Mouse (Mus musculus) midbrain, embryonic 13.5 days (tissue): ENCODE data around the gene Wdr25. TPM values are rescaled to one million over a fixed set of nuclear protein-coding genes. Genes with fewer than 3 reads are reported as not detected.

Experiments
- ATAC-seq: fragments of 200-750 bp; cut with Nextera tagmentation; 2 replicates; pipeline ENCODE4 v1.8.0; 2017; ENCODE audit warnings: mild to moderate bottlenecking, moderate TSS enrichment, moderate library complexity
- H3K27ac ChIP-seq: fragments of 300-500 bp; sonication (generic); 2 replicates; pipeline ENCODE4 v1.5.1; 2015; ENCODE audit warnings: inconsistent platforms, mild to moderate bottlenecking, moderate library complexity
- H3K27me3 ChIP-seq: fragments of 300-500 bp; sonication (generic); 2 replicates; pipeline ENCODE4 v1.6.1; 2015; ENCODE audit warnings: mild to moderate bottlenecking, inconsistent platforms
- H3K36me3 ChIP-seq: fragments of 300-500 bp; sonication (generic); 2 replicates; pipeline ENCODE4 v1.6.1; 2015; ENCODE audit warnings: mild to moderate bottlenecking, inconsistent platforms
- H3K4me1 ChIP-seq: fragments of 300-500 bp; sonication (generic); replicated peaks from 2 replicates; pipeline ENCODE4 v1.6.1; 2015; ENCODE audit warnings: inconsistent platforms
- H3K4me2 ChIP-seq: fragments of 300-500 bp; sonication (generic); replicated peaks from 2 replicates; pipeline ENCODE4 v1.6.1; 2015; ENCODE audit warnings: moderate library complexity, mild to moderate bottlenecking, inconsistent platforms
- H3K4me3 ChIP-seq: fragments of 300-500 bp; sonication (generic); replicated peaks from 2 replicates; pipeline ENCODE4 v1.5.1; 2015; ENCODE audit warnings: mild to moderate bottlenecking, inconsistent platforms
- H3K9ac ChIP-seq: fragments of 300-500 bp; sonication (generic); replicated peaks from 2 replicates; pipeline ENCODE4 v1.6.1; 2015; ENCODE audit warnings: mild to moderate bottlenecking, inconsistent platforms
- H3K9me3 ChIP-seq: fragments of 300-500 bp; sonication (generic); 2 replicates; pipeline ENCODE4 v1.6.1; 2016; ENCODE audit warnings: mild to moderate bottlenecking, inconsistent platforms
- WGBS: fragments of 180-500 bp; shearing (Covaris S2); methylation state at CpG from one replicate; pipeline ENCODE4 v1.1.7; 2015; 5-methylcytosine and 5-hydroxymethylcytosine counted together
- polyA plus RNA-seq: library from polyadenylated mRNA; unstranded; fragments of >200 nt; fragmentation: Nextera tagmentation; extraction: Ambion mirVana; gene quantifications from 2 replicates; pipeline ENCODE4 v1.2.1, GENCODE M21; 2015

Gene Wdr25
- polyA plus RNA-seq, 1 experiment from 2014 or later, result 9.1 TPM

DNA sequence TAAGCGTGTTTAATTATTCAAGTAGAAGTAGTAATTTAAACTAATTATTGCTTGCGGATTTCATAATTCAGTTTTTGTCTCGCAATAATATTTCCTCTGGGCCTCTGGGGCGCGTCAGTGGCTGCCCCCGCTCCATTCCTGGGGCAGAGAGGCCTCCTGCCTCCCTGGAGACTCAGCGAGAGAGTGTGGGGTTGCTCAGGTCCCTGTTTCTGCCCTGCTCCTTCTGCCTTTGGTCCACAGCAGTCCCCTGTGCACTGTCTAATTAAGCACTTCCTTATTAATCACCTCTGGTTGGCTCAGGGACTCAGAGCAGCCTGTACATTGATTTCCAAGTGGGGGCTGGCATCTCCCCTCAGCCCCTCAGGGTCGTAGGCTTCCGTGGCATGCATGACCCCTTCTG, 24.1 kb downstream of the Wdr25 start:
- Histone ChIP-seq H3K9me3 (no peaks in the 10 kb centered on the region), H3K9ac (no peak overlapping the region), H3K27me3 (peaks cover 11% of the 10 kb centered on the region), H3K4me1 (peaks cover 66% of the 10 kb centered on the region), H3K27ac (peak overlapping the region; percentile 58), H3K4me3 (no peak overlapping the region), H3K4me2 (no peak overlapping the region), H3K36me3 (no peaks in the 10 kb centered on the region)
- 32% methylated on average over 9 of the region's 9 CpGs for whole genome bisulfite sequencing
- peak; percentile 7 for ATAC-seq

DNA sequence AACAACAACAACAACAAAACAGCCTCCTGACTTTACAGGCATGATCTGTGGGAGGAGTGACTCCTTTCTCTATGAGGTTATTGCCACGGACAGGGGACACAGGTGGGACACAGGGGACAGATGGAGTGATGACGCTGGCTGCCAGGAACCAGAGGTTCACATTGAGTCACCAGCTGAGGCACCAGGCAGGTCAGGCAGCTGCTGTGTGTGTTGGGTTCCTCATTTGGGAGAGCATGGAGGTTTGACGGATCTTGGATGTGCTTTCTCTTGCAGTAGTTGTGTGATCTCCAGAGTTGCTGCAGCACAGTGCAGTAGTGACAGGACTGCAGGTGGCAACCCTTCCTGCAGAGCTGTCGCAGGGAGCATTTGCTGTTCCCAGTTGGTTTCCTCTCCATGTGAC, 25.3 kb downstream of the Wdr25 start:
- Histone ChIP-seq H3K36me3 (no peaks in the 10 kb centered on the region), H3K4me1 (peaks cover 54% of the 10 kb centered on the region), H3K27me3 (peaks cover 11% of the 10 kb centered on the region), H3K27ac (no peak overlapping the region), H3K4me2 (no peak overlapping the region), H3K9me3 (no peaks in the 10 kb centered on the region), H3K9ac (no peak overlapping the region), H3K4me3 (no peak overlapping the region)
- WGBS, result 62% methylated on average over 4 of the region's 4 CpGs
- no peak for ATAC-seq

DNA sequence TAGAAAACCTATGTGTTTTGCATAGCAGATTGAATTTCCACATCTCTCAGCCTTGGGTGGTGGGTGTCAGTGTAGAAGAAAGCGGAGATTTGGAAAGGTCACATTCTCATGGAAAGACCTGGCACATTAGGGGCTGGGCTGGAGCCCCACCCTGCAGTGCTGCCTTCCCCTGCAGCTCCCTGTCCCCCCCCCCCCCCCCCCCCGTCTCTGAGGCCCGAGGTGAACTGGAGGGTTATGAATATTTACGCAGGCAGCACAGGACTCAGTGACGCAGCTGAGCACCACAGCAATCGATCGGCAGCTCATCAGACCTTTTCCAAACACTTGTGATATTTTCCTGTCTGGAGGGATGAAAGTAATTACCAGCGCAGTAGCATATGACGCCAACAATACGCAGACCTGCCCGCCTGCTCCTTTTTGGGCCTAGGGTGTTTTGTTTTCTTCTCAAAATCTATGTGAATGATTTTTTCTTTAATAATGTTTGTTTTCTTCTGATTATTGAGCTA, 33.2 kb downstream of the Wdr25 start:
- peak overlapping the region; percentile 63 for H3K27ac ChIP-seq
- ATAC-seq, result 0 out of 2 replicates have a peak, but pooled peaks have one; percentile 32
- no peaks in the 10 kb centered on the region for H3K36me3 ChIP-seq
- no peak overlapping the region for H3K4me2 ChIP-seq
- no peak overlapping the region for H3K9ac ChIP-seq
- no peaks in the 10 kb centered on the region for H3K9me3 ChIP-seq
- H3K4me1 ChIP-seq, result peaks cover 32% of the 10 kb centered on the region
- no peaks in the 10 kb centered on the region for H3K27me3 ChIP-seq
- H3K4me3 ChIP-seq, result no peak overlapping the region
- WGBS, result 40% methylated on average over 9 of the region's 11 CpGs

DNA sequence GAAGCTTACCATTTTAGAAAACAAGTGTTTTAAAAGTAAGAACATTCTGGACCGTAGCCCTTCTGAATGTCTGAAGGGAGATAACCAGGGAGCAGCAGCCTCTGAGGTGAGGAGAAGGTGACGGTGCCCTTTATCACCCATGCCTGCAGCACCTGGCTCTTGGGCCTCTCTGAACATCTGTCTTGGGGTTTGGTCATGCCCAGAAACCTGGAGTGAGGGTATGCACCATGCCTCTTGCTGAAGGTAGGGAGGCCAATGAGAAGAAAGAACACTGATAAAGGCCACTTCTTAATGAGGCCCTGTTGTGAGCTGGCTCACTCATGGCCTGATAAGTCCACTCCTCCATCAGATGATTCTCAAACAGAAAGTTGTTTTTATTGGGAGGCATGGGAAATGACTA, 34.8 kb downstream of the Wdr25 start:
- Histone ChIP-seq H3K36me3 (no peaks in the 10 kb centered on the region), H3K9me3 (no peaks in the 10 kb centered on the region), H3K27ac (no peak overlapping the region), H3K4me2 (no peak overlapping the region), H3K4me3 (no peak overlapping the region), H3K27me3 (no peaks in the 10 kb centered on the region), H3K9ac (no peak overlapping the region), H3K4me1 (peaks cover 42% of the 10 kb centered on the region)
- 94% methylated on average over 2 of the region's 2 CpGs for WGBS
- no peak for ATAC-seq

DNA sequence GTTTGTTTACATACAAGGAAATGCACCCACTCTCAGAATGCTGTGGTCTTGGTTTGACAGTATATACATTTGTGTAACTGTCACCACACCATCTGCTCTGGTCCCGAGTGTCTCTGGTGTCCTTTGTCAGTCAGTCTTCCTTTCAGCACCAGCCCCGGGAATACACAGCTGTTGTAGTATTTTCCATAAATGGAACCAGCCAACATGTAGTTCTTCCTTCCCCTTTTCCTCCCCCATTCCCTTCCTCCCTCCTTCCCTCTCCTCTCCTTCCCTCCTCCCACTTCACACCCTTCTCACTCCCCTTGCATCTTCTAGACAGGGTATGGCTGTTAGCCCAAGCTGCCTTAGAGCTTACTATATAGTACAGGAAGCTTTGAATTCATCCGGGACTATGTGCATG, 36.0 kb downstream of the Wdr25 start:
- Histone ChIP-seq H3K9ac (no peak overlapping the region), H3K4me1 (peaks cover 42% of the 10 kb centered on the region), H3K4me2 (no peak overlapping the region), H3K27ac (no peak overlapping the region), H3K27me3 (no peaks in the 10 kb centered on the region), H3K9me3 (no peaks in the 10 kb centered on the region), H3K4me3 (no peak overlapping the region), H3K36me3 (no peaks in the 10 kb centered on the region)
- 74% methylated on average over 3 of the region's 3 CpGs for WGBS
- no peak for ATAC-seq

DNA sequence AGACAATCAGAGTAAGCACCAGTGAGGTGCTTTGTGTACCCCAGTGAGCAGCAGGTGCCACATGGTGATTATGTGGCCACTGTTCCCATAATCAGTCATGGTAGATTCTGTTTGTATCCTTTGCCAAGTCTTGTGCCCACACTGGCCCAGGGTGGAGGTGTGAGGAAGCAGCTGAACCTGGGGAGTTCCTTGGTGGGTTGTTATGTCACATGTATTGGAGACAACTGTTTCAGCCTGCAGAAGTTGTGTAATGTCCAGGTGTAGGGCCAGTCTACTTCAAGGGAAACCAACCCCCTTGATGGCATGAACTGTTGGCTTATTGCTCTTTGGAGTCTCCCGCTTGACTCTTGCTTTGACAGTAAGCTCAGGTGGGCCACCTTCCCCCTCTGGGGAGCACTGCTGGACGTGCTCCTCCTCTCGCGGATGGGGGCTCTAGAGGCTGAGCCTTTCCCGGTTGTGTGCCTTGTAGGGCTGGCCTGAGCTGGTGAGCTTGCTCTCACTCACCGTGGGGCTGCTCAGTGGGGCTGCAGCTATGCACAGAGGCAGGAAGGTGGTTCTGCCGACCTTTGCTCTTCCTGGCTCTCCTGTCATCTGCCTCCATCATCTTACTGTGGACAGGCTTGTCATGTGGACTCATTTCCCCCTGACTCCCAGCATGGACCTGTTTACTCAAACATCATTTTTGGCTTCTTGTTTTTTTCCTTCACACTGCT, 38.1 kb downstream of the Wdr25 start:
- ATAC-seq, result no peak
- Histone ChIP-seq H3K27me3 (no peaks in the 10 kb centered on the region), H3K36me3 (no peaks in the 10 kb centered on the region), H3K9me3 (no peaks in the 10 kb centered on the region), H3K4me2 (no peak overlapping the region), H3K4me1 (peaks cover 39% of the 10 kb centered on the region), H3K27ac (no peak overlapping the region), H3K4me3 (no peak overlapping the region), H3K9ac (no peak overlapping the region)
- WGBS, result 64% methylated on average over 7 of the region's 7 CpGs

DNA sequence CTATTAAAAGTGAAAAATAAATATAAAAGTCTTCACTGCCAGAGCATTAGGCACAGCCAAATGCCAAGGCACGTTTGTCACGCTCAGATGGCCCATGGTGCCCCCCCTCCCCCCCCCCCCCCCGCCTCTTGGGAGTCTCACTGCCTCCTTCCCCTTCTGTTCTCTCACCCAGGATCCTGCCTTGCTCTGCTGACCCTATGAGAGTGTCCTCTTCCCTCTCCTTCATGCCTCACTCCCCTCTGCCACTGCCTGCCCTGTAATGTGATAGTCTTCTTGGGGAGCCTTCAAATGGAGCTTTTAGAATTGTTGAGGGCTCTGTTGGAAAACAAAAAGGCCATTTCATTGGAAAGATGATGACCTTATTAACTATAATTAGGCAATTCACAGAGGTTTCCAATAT, 38.7 kb downstream of the Wdr25 start:
- Histone ChIP-seq H3K4me1 (peaks cover 41% of the 10 kb centered on the region), H3K9me3 (no peaks in the 10 kb centered on the region), H3K27me3 (no peaks in the 10 kb centered on the region), H3K4me2 (no peak overlapping the region), H3K4me3 (no peak overlapping the region), H3K36me3 (no peaks in the 10 kb centered on the region), H3K9ac (no peak overlapping the region), H3K27ac (no peak overlapping the region)
- 23% methylated on average over 2 of the region's 3 CpGs for WGBS
- no peak for ATAC-seq

DNA sequence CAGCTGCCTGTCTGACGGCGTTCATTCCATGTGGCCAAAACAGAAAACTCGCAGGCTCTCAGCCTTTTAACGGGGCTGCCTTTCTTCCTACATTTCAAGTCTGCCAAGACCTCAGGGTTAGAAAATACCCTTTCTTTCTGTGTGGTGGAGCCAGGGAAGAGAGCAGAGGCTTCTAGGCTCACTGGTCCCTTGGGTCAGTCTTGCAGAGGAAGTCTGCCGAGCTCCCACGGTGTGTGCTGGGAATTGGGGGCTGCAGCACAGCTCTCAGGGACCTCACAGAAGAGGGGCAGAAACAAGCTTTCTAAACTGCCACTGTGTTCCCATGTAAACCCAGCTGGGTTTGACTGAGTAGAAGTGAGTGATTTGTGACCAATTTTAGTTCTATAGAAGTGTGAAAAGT, 40.8 kb downstream of the Wdr25 start:
- 78% methylated on average over 6 of the region's 6 CpGs for WGBS
- Histone ChIP-seq H3K27me3 (no peaks in the 10 kb centered on the region), H3K4me1 (peaks cover 34% of the 10 kb centered on the region), H3K4me2 (no peak overlapping the region), H3K36me3 (no peaks in the 10 kb centered on the region), H3K4me3 (no peak overlapping the region), H3K9ac (no peak overlapping the region), H3K27ac (no peak overlapping the region), H3K9me3 (no peaks in the 10 kb centered on the region)
- ATAC-seq, result no peak

DNA sequence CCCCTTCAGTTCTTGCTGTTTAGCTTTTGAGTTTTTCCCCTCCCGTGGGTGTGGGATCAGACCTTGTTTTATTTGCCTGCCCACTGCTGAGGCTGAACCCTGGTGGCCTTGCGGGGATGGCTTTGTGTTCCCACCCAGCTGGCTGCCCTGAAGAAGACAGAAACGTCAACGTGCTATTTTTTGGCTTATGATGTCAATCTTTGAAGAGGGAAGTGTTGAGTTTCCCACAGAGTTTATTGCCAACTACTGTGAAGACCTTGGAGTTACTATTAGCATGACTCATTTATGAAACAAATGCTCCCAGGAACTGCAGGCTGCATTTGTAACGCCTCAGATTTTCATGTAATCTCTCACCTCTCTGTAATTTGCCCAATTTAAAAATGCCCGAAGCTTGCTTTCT, 43.4 kb downstream of the Wdr25 start:
- Histone ChIP-seq H3K4me3 (no peak overlapping the region), H3K4me1 (peaks cover 31% of the 10 kb centered on the region), H3K27me3 (no peaks in the 10 kb centered on the region), H3K4me2 (no peak overlapping the region), H3K9ac (no peak overlapping the region), H3K27ac (no peak overlapping the region), H3K9me3 (no peaks in the 10 kb centered on the region), H3K36me3 (no peaks in the 10 kb centered on the region)
- WGBS, result 68% methylated on average over 6 of the region's 6 CpGs
- ATAC-seq, result no peak

DNA sequence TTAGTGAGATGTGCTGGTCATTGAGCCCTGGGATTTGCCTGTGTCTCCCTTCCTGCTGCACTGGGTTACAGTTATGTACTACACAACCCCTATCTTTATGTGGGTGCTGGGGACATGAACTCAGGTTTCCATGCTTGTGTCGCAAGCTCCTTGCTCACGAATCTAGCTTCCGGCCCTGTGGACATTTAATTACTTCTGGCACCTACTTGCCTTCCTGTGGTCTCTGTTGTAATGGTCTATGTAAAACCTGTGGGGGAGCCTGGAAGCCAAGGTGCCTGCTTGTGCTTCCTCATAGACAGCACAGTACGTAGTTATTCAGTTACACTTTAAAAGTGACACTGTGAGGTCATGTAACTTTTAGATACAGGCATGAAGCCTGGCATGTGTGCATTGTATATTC, 44.1 kb downstream of the Wdr25 start:
- no peak overlapping the region for H3K27ac ChIP-seq
- 95% methylated on average over 4 of the region's 4 CpGs for WGBS
- ATAC-seq, result no peak

DNA sequence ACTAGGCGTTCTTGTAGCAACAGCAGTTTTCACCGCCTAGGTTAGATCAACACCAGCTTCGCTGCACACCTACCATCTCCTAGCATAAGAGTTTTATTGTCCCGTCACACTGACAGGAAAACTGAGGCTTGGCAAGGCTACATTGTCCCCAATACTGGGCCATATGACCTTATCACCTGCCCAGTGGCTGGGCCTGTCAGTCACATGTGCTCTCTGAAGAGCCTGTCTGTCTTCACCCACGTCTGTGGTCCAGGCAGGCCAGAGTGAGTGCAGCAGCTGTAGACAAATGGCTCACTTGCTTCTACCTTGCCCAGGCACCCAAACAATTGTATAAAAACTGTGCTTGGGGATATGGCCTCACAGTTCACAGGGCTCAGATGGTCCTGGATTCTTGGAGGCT, 45.4 kb downstream of the Wdr25 start:
- Histone ChIP-seq H3K4me2 (no peak overlapping the region), H3K4me3 (no peak overlapping the region), H3K9ac (0 out of 2 replicates have a peak overlapping the region, but pooled peaks have one; percentile 16), H3K4me1 (peaks cover 31% of the 10 kb centered on the region), H3K27ac (0 out of 2 replicates have a peak overlapping the region, but pooled peaks have one; percentile 21), H3K9me3 (no peaks in the 10 kb centered on the region), H3K27me3 (no peaks in the 10 kb centered on the region), H3K36me3 (no peaks in the 10 kb centered on the region)
- 88% methylated on average over 5 of the region's 5 CpGs for WGBS
- no peak for ATAC-seq

More for the DNA sequence above, 44.1 kb downstream of the Wdr25 start:
- H3K4me3 ChIP-seq, result no peak overlapping the region
- peaks cover 28% of the 10 kb centered on the region for H3K4me1 ChIP-seq
- no peak overlapping the region for H3K4me2 ChIP-seq
- no peaks in the 10 kb centered on the region for H3K9me3 ChIP-seq
- H3K9ac ChIP-seq, result no peak overlapping the region
- no peaks in the 10 kb centered on the region for H3K36me3 ChIP-seq
- no peaks in the 10 kb centered on the region for H3K27me3 ChIP-seq

DNA sequence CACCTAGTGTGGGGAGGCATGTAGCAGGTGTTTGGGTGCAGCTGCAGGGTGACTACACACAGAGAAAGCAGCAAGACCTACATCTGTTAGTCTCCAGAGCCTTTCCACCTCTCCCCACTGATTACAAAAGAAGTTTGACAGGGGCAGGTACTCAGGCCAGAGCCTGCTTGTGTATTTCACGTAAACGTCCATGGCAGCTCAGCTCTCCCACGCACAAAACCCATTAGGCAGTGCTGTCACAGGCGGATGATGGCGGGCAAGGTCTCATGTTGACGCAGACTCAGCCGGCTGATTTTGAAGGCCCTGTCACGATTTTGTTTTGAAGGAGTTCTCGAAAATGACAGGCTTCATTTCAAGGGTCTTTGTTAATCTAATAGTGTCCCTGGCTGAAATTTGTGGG, 45.9 kb downstream of the Wdr25 start:
- H3K9me3 ChIP-seq, result no peaks in the 10 kb centered on the region
- no peaks in the 10 kb centered on the region for H3K36me3 ChIP-seq
- peaks cover 31% of the 10 kb centered on the region for H3K4me1 ChIP-seq
- H3K4me3 ChIP-seq, result no peak overlapping the region
- ATAC-seq, result peak; percentile 66; the same call in 1 of the 2 replicates
- WGBS, result 58% methylated on average over 9 of the region's 9 CpGs
- peak overlapping the region; percentile 27; the same call in 1 of the 2 replicates for H3K27ac ChIP-seq
- no peak overlapping the region for H3K4me2 ChIP-seq
- H3K27me3 ChIP-seq, result no peaks in the 10 kb centered on the region
- H3K9ac ChIP-seq, result 0 out of 2 replicates have a peak overlapping the region, but pooled peaks have one; percentile 16

DNA sequence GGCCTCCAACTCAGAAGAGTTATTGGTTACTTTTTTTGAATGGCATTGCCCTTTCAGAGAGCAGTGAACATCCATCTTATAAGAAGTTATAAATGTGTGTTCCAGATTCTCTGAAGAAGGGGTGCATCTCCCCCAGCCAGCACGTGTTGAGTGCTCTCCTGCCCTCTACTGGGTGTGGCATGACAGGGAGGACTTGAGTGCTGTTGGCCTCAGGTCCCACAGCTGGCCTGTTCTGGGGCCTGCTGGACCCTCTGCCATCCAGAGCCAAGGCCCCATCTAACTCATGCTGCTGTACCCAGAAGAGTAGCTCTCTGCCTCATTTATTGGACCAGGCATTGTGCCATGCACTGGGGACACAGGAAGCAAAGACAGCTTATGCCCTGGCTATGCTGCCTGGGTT, 46.8 kb downstream of the Wdr25 start:
- H3K4me2 ChIP-seq, result no peak overlapping the region
- H3K9me3 ChIP-seq, result no peaks in the 10 kb centered on the region
- no peaks in the 10 kb centered on the region for H3K27me3 ChIP-seq
- no peaks in the 10 kb centered on the region for H3K36me3 ChIP-seq
- no peak overlapping the region for H3K9ac ChIP-seq
- WGBS, result 27% methylated on average over 1 of the region's 1 CpGs
- no peak for ATAC-seq
- peaks cover 31% of the 10 kb centered on the region for H3K4me1 ChIP-seq
- no peak overlapping the region for H3K4me3 ChIP-seq
- no peak overlapping the region for H3K27ac ChIP-seq
